In the genomic region with DNA sequence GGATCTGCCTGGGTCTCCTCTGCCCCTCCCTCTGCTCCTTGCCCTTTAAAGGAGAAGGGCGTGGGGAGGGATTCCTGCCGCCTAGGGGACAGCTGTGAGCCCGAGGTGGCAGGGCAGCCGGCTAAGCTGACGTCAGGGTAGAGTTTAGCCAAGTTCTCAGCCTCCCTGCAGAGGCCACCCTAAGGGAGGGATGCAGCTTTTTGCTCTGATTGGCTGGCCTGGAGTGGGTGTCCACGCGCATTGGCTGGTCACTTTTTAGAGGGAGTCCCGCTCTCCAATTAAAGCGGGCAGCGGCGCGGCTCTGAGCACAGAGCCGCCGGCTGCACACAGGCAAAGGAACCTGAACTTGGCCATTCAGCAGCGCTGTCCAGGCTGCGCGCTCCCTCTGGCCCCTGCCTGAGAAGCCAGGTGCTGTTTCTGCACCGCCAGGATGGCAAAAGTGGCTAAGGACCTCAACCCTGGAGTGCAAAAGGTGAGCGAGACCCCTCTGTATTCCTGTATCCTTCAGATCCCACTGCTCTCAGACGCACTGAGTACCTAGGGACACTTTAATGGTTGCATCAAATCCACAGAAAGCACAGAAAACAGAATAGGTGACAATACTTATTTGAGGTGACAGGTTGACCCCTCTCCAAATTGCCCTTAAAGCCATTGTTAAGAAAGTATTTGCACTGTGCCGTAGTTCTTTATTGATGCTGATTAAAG, we compare ENCODE assay signal across 8 mouse cellular contexts. TPM values are rescaled to one million over a fixed set of nuclear protein-coding genes. Genes with fewer than 3 reads are reported as not detected.
DNase-seq lines count a peak whose midpoint lies in the region; ATAC-seq and TF ChIP-seq lines count a peak whose summit lies in the region.

TSS of gene Lmcd1 (plus strand) at position 258 of the 705 bp plus-strand sequence.

- no peak for TF ChIP-seq CTCF in bone marrow, adult 2 months (IDR thresholded peaks at IDR 0.05; ENCODE audit: control insufficient read depth, insufficient read depth, low read length)

- 1% methylated on average over 21 of the region's 21 CpGs for WGBS in bone marrow, adult 2 months
- 4% methylated on average over 21 of the region's 21 CpGs for WGBS in embryonic facial prominence, embryonic 10.5 days
- 3% methylated on average over 21 of the region's 21 CpGs for WGBS in intestine, embryonic 16.5 days

- H3K36me3 ChIP-seq in embryonic facial prominence, embryonic 10.5 days (replicated peaks), result no peaks in the 10 kb centered on the region
- H3K36me3 ChIP-seq in intestine, embryonic 16.5 days (ENCODE audit: control insufficient read depth, insufficient read depth, low read length), result no peaks in the 10 kb centered on the region

- peak; percentile 92 for ATAC-seq in intestine, embryonic 16.5 days
- peak; percentile 94 for ATAC-seq in megakaryocyte-erythroid progenitor cell, adult 5-6 weeks (replicated peaks; ENCODE audit: low FRiP score, low TSS enrichment, poor library complexity, severe bottlenecking)

- no peaks in the 10 kb centered on the region for H3K9me3 ChIP-seq in embryonic facial prominence, embryonic 10.5 days
- no peaks in the 10 kb centered on the region for H3K9me3 ChIP-seq in intestine, embryonic 16.5 days (ENCODE audit: control insufficient read depth, low read length)

- peak within 1 kb of the TSS; percentile 37; the same call in 1 of the 2 replicates for H3K9ac ChIP-seq in intestine, embryonic 16.5 days (ENCODE audit: low read depth, low read length)

- no peak within 1 kb of the TSS; the same call in 1 of the 2 replicates for H3K27ac ChIP-seq in bone marrow, adult 2 months (ENCODE audit: control insufficient read depth, insufficient read depth, low read depth, low read length, poor library complexity)
- H3K27ac ChIP-seq in embryonic facial prominence, embryonic 10.5 days (replicated peaks), result peak within 1 kb of the TSS; percentile 59; the same call in 1 of the 2 replicates
- peak within 1 kb of the TSS; percentile 57 for H3K27ac ChIP-seq in intestine, embryonic 16.5 days (ENCODE audit: low read length)

- peak within 1 kb of the TSS; percentile 63 for H3K4me2 ChIP-seq in intestine, embryonic 16.5 days (ENCODE audit: low read depth, low read length)

- H3K27me3 ChIP-seq in embryonic facial prominence, embryonic 10.5 days (replicated peaks; ENCODE audit: low read depth, poor library complexity, severe bottlenecking), result peaks cover 8% of the 10 kb centered on the region
- H3K27me3 ChIP-seq in intestine, embryonic 16.5 days (replicated peaks; ENCODE audit: control insufficient read depth, insufficient read depth, low read length), result 0 out of 2 replicates have a peak, but pooled peaks cover under 1% of the 10 kb centered on the region

- H3K4me1 ChIP-seq in bone marrow, adult 2 months (ENCODE audit: control insufficient read depth, insufficient read depth, low read length), result no peaks in the 10 kb centered on the region
- peaks cover 19% of the 10 kb centered on the region for H3K4me1 ChIP-seq in embryonic facial prominence, embryonic 10.5 days
- H3K4me1 ChIP-seq in intestine, embryonic 16.5 days (ENCODE audit: control insufficient read depth, insufficient read depth, low read length), result peaks cover 16% of the 10 kb centered on the region

- intact Hi-C loops in left cerebral cortex, postnatal 14 days (cut with DNase I), result no loop called here

- peak; percentile 25; the same call in 1 of the 2 replicates for TF ChIP-seq POLR2A in bone marrow, adult 2 months (IDR thresholded peaks at IDR 0.05; ENCODE audit: borderline replicate concordance, control insufficient read depth, low read depth, low read length)

- peak within 1 kb of the TSS; percentile 21 for H3K4me3 ChIP-seq in bone marrow, adult 2 months (replicated peaks; ENCODE audit: control insufficient read depth, low read depth, low read length)
- H3K4me3 ChIP-seq in embryonic facial prominence, embryonic 10.5 days, result peak within 1 kb of the TSS; percentile 48
- H3K4me3 ChIP-seq in intestine, embryonic 16.5 days (ENCODE audit: low read length), result peak within 1 kb of the TSS; percentile 41

- DNase-seq in embryonic facial prominence, embryonic 10.5 days (ENCODE audit: low spot score), result peak; percentile 89
- DNase-seq in gastrocnemius, postnatal 4 days (ENCODE audit: low spot score in 2 of 2), result peak; percentile 66 to 83
- peak; percentile 66 to 76 for DNase-seq in left cerebral cortex, postnatal 14 days (ENCODE audit: low spot score in 2 of 2)
- peak; percentile 71 for DNase-seq in right cerebral cortex, postnatal 25 days
- no peak for DNase-seq in adipocyte (ENCODE audit: low spot score)

RNA-seq across cellular contexts. Expression of gene Lmcd1, which starts in this region (rescaled TPM):
- polyA plus RNA-seq in bone marrow, adult 2 months (2011; ENCODE audit: insufficient read depth, insufficient read length, low replicate concordance, missing spikeins), result not detected in 2 replicates
- 0.89 and 2.2 TPM in 2 replicates for polyA plus RNA-seq in embryonic facial prominence, embryonic 10.5 days (2016; fragmentation: Nextera tagmentation; extraction: Ambion mirVana)
- 100 to 1,000 TPM; 111 to 137 TPM for total RNA-seq in gastrocnemius, postnatal 4 days (2021)
- 12.4 and 14.1 TPM in 2 replicates for polyA plus RNA-seq in intestine, embryonic 16.5 days (2015; fragmentation: Nextera tagmentation; extraction: Ambion mirVana)
- total RNA-seq in left cerebral cortex, postnatal 14 days (2021), result 10 to 100 TPM; 17.4 to 23.4 TPM
- 11.3 and 18.7 TPM in 2 replicates for total RNA-seq in megakaryocyte-erythroid progenitor cell, adult 5-6 weeks (2014; fragmentation: Nextera tagmentation)
- total RNA-seq in megakaryocyte-erythroid progenitor cell, adult 5-6 weeks (2017), result 2.9 and 10.7 TPM in 2 replicates

Comparison
In these comparisons a context has a peak if more than half of its experiments do, and no peak if none do; other contexts are left out.
1. RNA of gene Lmcd1 (total RNA-seq): 111 to 137 TPM in gastrocnemius, postnatal 4 days; 17.4 to 23.4 TPM in left cerebral cortex, postnatal 14 days and 2.9 to 18.7 TPM in megakaryocyte-erythroid progenitor cell, adult 5-6 weeks; every median in the first group is over 4 times any median in the second.
2. Peak in every context shown above with its lines, with median percentiles within 50 percentile points of each other: H3K4me3 ChIP-seq.